Mouse (Mus musculus): ENCODE data around the gene B3galnt1. TPM values are rescaled to one million over a fixed set of nuclear protein-coding genes. Genes with fewer than 3 reads are reported as not detected.

Gene B3galnt1
- polyA plus RNA-seq, 1 experiment from 2014 or later, result 29.4 TPM

- no peak for ATAC-seq (ENCODE audit: low FRiP score, low TSS enrichment)
- H3K27me3 ChIP-seq (ENCODE audit: control insufficient read depth, insufficient read depth, low read length), result no peaks in the 10 kb centered on the region
- no peak overlapping the region for H3K4me2 ChIP-seq (replicated peaks; ENCODE audit: low read depth, low read length)
- H3K36me3 ChIP-seq (ENCODE audit: control insufficient read depth, insufficient read depth, low read length), result no peaks in the 10 kb centered on the region
- no peak overlapping the region for H3K27ac ChIP-seq (ENCODE audit: low read depth, low read length)
- 0 out of 2 replicates have a peak, but pooled peaks cover 11% of the 10 kb centered on the region for H3K4me1 ChIP-seq (ENCODE audit: control insufficient read depth, insufficient read depth, low read length)
- no peaks in the 10 kb centered on the region for H3K9me3 ChIP-seq (ENCODE audit: control insufficient read depth, low read length)
- no peak overlapping the region for H3K9ac ChIP-seq (ENCODE audit: low read depth, low read length)
- H3K4me3 ChIP-seq (ENCODE audit: low read length), result no peak overlapping the region
- 79% methylated on average over 12 of the region's 12 CpGs for WGBS
These were observed 42.5 kb downstream of the B3galnt1 start for GRCm38 (mm10) chr3:69556092-69556778.

DNA sequence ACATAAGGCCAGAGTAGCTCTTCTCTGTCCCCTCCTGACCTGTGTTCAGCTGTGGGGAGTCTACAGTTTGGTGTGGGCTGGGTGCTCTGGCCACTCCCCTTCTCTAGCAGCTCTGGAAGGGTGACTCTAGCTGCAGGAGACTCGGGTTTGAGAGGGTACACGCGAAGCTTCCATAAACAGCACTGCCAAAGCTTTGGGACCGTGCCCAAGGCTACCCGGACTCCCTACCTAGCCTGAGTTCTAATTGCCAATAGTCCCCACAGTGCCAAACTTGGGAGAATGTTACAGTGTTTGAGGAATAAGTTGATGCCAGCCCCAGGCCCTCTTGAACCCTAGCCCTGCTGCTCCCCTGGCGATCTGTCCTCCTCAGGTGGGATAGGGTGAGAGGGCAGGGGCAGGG is 43.2 kb downstream of the B3galnt1 start:
- Histone ChIP-seq H3K36me3 (ENCODE audit: control insufficient read depth, insufficient read depth, low read length) (no peaks in the 10 kb centered on the region), H3K4me2 (replicated peaks; ENCODE audit: low read depth, low read length) (no peak overlapping the region), H3K27me3 (ENCODE audit: control insufficient read depth, insufficient read depth, low read length) (no peaks in the 10 kb centered on the region), H3K9ac (ENCODE audit: low read depth, low read length) (no peak overlapping the region), H3K4me1 (ENCODE audit: control insufficient read depth, insufficient read depth, low read length) (0 out of 2 replicates have a peak, but pooled peaks cover 11% of the 10 kb centered on the region), H3K27ac (ENCODE audit: low read depth, low read length) (no peak overlapping the region), H3K4me3 (ENCODE audit: low read length) (no peak overlapping the region), H3K9me3 (ENCODE audit: control insufficient read depth, low read length) (no peaks in the 10 kb centered on the region)
- 83% methylated on average over 6 of the region's 6 CpGs for WGBS
- no peak for ATAC-seq (ENCODE audit: low FRiP score, low TSS enrichment)

DNA sequence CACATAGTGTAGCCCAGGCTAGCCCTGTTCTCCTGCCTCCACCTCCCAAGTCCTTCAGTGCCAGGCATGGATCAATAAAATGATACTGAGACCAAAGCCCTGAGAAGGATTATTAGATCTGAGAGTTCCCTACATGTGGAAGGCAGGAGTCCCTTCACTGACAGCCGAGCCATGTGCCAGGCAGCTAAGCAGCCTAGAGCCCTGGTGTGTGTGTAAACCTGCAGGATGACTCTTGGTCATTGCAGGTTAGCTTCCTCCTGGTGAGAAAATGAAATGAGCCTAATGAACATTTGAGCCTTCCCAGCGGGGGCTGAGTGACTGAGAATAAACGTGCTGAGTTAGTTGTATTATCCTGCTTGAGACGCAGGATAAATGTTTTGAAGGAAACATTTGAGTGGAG is 49.2 kb downstream of the B3galnt1 start:
- Histone ChIP-seq H3K27ac (ENCODE audit: low read depth, low read length) (no peak overlapping the region), H3K9ac (ENCODE audit: low read depth, low read length) (no peak overlapping the region), H3K9me3 (ENCODE audit: control insufficient read depth, low read length) (no peaks in the 10 kb centered on the region), H3K4me2 (replicated peaks; ENCODE audit: low read depth, low read length) (no peak overlapping the region), H3K36me3 (ENCODE audit: control insufficient read depth, insufficient read depth, low read length) (no peaks in the 10 kb centered on the region), H3K27me3 (ENCODE audit: control insufficient read depth, insufficient read depth, low read length) (no peaks in the 10 kb centered on the region), H3K4me1 (ENCODE audit: control insufficient read depth, insufficient read depth, low read length) (no peaks in the 10 kb centered on the region), H3K4me3 (ENCODE audit: low read length) (no peak overlapping the region)
- 82% methylated on average over 4 of the region's 4 CpGs for WGBS
- no peak for ATAC-seq (ENCODE audit: low FRiP score, low TSS enrichment)

DNA sequence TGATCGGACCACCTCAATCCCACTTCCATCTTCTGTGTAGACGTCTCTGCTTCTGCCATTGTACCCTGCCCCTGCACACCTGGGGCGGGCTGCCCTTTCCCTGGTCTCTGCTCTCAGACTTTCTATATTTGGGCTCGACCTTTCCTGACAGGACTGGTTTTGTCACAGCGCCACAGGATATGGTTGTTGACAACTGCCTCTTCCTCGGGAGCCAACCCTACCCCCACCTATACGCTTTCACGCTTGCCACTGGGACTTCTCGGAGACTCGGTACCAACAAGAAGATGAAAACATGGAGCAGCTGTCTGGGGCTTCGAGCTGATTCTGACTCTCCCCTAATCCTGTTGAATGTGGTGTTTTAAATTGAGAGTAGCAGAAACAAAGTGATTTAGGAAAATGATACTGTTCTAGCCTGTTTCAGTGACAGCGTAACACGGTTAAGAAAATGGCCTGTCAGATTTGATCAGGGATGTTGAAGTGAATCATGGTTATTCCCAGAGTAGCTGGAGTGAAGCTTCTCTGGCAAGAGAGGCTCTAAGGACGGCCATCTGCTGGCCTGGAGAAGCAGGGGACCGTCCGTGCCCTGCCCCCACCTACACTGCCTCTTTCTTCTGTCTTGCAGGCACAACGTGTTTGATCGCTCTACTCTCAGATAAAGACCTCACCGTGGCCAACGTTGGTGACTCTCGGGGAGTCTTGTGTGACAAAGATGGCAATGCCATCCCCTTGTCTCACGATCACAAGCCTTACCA is 49.9 kb downstream of the B3galnt1 start:
- no peaks in the 10 kb centered on the region for H3K27me3 ChIP-seq (ENCODE audit: control insufficient read depth, insufficient read depth, low read length)
- no peaks in the 10 kb centered on the region for H3K9me3 ChIP-seq (ENCODE audit: control insufficient read depth, low read length)
- H3K27ac ChIP-seq (ENCODE audit: low read depth, low read length), result no peak overlapping the region
- no peak overlapping the region for H3K9ac ChIP-seq (ENCODE audit: low read depth, low read length)
- no peak for ATAC-seq (ENCODE audit: low FRiP score, low TSS enrichment)
- no peak overlapping the region for H3K4me3 ChIP-seq (ENCODE audit: low read length)
- no peak overlapping the region for H3K4me2 ChIP-seq (replicated peaks; ENCODE audit: low read depth, low read length)
- no peaks in the 10 kb centered on the region for H3K4me1 ChIP-seq (ENCODE audit: control insufficient read depth, insufficient read depth, low read length)
- 80% methylated on average over 22 of the region's 22 CpGs for WGBS
- H3K36me3 ChIP-seq (ENCODE audit: control insufficient read depth, insufficient read depth, low read length), result no peaks in the 10 kb centered on the region

GRCm38 (mm10) chr3:69545017-69545416 is 53.7 kb downstream of the B3galnt1 start:
- no peak overlapping the region for H3K4me2 ChIP-seq (replicated peaks; ENCODE audit: low read depth, low read length)
- H3K4me3 ChIP-seq (ENCODE audit: low read length), result no peak overlapping the region
- ATAC-seq (ENCODE audit: low FRiP score, low TSS enrichment), result no peak
- no peak overlapping the region for H3K9ac ChIP-seq (ENCODE audit: low read depth, low read length)
- H3K4me1 ChIP-seq (ENCODE audit: control insufficient read depth, insufficient read depth, low read length), result no peaks in the 10 kb centered on the region
- H3K27ac ChIP-seq (ENCODE audit: low read depth, low read length), result no peak overlapping the region
- no peaks in the 10 kb centered on the region for H3K9me3 ChIP-seq (ENCODE audit: control insufficient read depth, low read length)
- H3K36me3 ChIP-seq (ENCODE audit: control insufficient read depth, insufficient read depth, low read length), result no peaks in the 10 kb centered on the region
- no peaks in the 10 kb centered on the region for H3K27me3 ChIP-seq (ENCODE audit: control insufficient read depth, insufficient read depth, low read length)
- WGBS, result 85% methylated on average over 5 of the region's 5 CpGs

- ATAC-seq (ENCODE audit: low FRiP score, low TSS enrichment), result no peak
- 92% methylated on average over 1 of the region's 1 CpGs for WGBS
- no peak overlapping the region for H3K4me2 ChIP-seq (replicated peaks; ENCODE audit: low read depth, low read length)
- no peaks in the 10 kb centered on the region for H3K4me1 ChIP-seq (ENCODE audit: control insufficient read depth, insufficient read depth, low read length)
- no peaks in the 10 kb centered on the region for H3K36me3 ChIP-seq (ENCODE audit: control insufficient read depth, insufficient read depth, low read length)
- H3K27ac ChIP-seq (ENCODE audit: low read depth, low read length), result no peak overlapping the region
- H3K9ac ChIP-seq (ENCODE audit: low read depth, low read length), result no peak overlapping the region
- no peaks in the 10 kb centered on the region for H3K9me3 ChIP-seq (ENCODE audit: control insufficient read depth, low read length)
- H3K27me3 ChIP-seq (ENCODE audit: control insufficient read depth, insufficient read depth, low read length), result no peaks in the 10 kb centered on the region
- no peak overlapping the region for H3K4me3 ChIP-seq (ENCODE audit: low read length)
These were observed 55.0 kb downstream of the B3galnt1 start for GRCm38 (mm10) chr3:69543730-69544129.

GRCm38 (mm10) chr3:69542962-69543361 is 55.8 kb downstream of the B3galnt1 start:
- WGBS, result 84% methylated on average over 8 of the region's 8 CpGs
- Histone ChIP-seq H3K9ac (ENCODE audit: low read depth, low read length) (no peak overlapping the region), H3K4me2 (replicated peaks; ENCODE audit: low read depth, low read length) (no peak overlapping the region), H3K27me3 (ENCODE audit: control insufficient read depth, insufficient read depth, low read length) (no peaks in the 10 kb centered on the region), H3K4me3 (ENCODE audit: low read length) (no peak overlapping the region), H3K36me3 (ENCODE audit: control insufficient read depth, insufficient read depth, low read length) (no peaks in the 10 kb centered on the region), H3K9me3 (ENCODE audit: control insufficient read depth, low read length) (no peaks in the 10 kb centered on the region), H3K27ac (ENCODE audit: low read depth, low read length) (no peak overlapping the region), H3K4me1 (ENCODE audit: control insufficient read depth, insufficient read depth, low read length) (no peaks in the 10 kb centered on the region)
- no peak for ATAC-seq (ENCODE audit: low FRiP score, low TSS enrichment)

- no peak overlapping the region for H3K4me2 ChIP-seq (replicated peaks; ENCODE audit: low read depth, low read length)
- peak; percentile 53; the same call in 1 of the 2 replicates for ATAC-seq (ENCODE audit: low FRiP score, low TSS enrichment)
These were observed 62.7 kb downstream of the B3galnt1 start for GRCm38 (mm10) chr3:69535941-69536647.

GRCm38 (mm10) chr3:69535486-69535885 is 63.3 kb downstream of the B3galnt1 start:
- Histone ChIP-seq H3K9me3 (ENCODE audit: control insufficient read depth, low read length) (no peaks in the 10 kb centered on the region), H3K4me2 (replicated peaks; ENCODE audit: low read depth, low read length) (no peak overlapping the region), H3K27ac (ENCODE audit: low read depth, low read length) (no peak overlapping the region), H3K4me3 (ENCODE audit: low read length) (no peak overlapping the region), H3K4me1 (ENCODE audit: control insufficient read depth, insufficient read depth, low read length) (no peaks in the 10 kb centered on the region), H3K36me3 (ENCODE audit: control insufficient read depth, insufficient read depth, low read length) (no peaks in the 10 kb centered on the region), H3K9ac (ENCODE audit: low read depth, low read length) (no peak overlapping the region), H3K27me3 (ENCODE audit: control insufficient read depth, insufficient read depth, low read length) (no peaks in the 10 kb centered on the region)
- WGBS, result 87% methylated on average over 10 of the region's 10 CpGs
- no peak for ATAC-seq (ENCODE audit: low FRiP score, low TSS enrichment)

More at GRCm38 (mm10) chr3:69535941-69536647, 62.7 kb downstream of the B3galnt1 start:
- no peaks in the 10 kb centered on the region for H3K9me3 ChIP-seq (ENCODE audit: control insufficient read depth, low read length)
- H3K27ac ChIP-seq (ENCODE audit: low read depth, low read length), result no peak overlapping the region
- H3K4me1 ChIP-seq (ENCODE audit: control insufficient read depth, insufficient read depth, low read length), result no peaks in the 10 kb centered on the region
- no peaks in the 10 kb centered on the region for H3K36me3 ChIP-seq (ENCODE audit: control insufficient read depth, insufficient read depth, low read length)
- H3K27me3 ChIP-seq (ENCODE audit: control insufficient read depth, insufficient read depth, low read length), result no peaks in the 10 kb centered on the region
- no peak overlapping the region for H3K9ac ChIP-seq (ENCODE audit: low read depth, low read length)
- 53% methylated on average over 25 of the region's 25 CpGs for WGBS
- no peak overlapping the region for H3K4me3 ChIP-seq (ENCODE audit: low read length)
